Mouse (Mus musculus): ENCODE results near the gene Emid1. TPM values are rescaled to one million over a fixed set of nuclear protein-coding genes. Genes with fewer than 3 reads are reported as not detected.

Gene Emid1
- 1 to 10 TPM; 3.6 to 5.3 TPM for total RNA-seq (2021)
- long read RNA-seq, experiment 1, partial matches to known transcripts, result 1 of 7 reads
- long read RNA-seq, experiment 1, other reads (novel, unspliced or antisense), result 3 of 7 reads
- long read RNA-seq, experiment 2, partial matches to known transcripts, result 0 of 4 reads
- long read RNA-seq, experiment 2, other reads (novel, unspliced or antisense), result 4 of 4 reads

GRCm38 (mm10) chr11:5151680-5152337 lies at the start of gene Emid1:
Gene Emid1, minus strand, starts transcription at chr11:5152257.
- no peak for DNase-seq (ENCODE audit: low spot score in 2 of 2)

GRCm38 (mm10) chr11:5199879-5200278 lies 47.8 kb upstream of the Emid1 start:
- DNase-seq (ENCODE audit: low spot score in 2 of 2), result no peak

GRCm38 (mm10) chr11:5197068-5197467 lies 45.0 kb upstream of the Emid1 start:
- no peak for DNase-seq (ENCODE audit: low spot score in 2 of 2)

DNA sequence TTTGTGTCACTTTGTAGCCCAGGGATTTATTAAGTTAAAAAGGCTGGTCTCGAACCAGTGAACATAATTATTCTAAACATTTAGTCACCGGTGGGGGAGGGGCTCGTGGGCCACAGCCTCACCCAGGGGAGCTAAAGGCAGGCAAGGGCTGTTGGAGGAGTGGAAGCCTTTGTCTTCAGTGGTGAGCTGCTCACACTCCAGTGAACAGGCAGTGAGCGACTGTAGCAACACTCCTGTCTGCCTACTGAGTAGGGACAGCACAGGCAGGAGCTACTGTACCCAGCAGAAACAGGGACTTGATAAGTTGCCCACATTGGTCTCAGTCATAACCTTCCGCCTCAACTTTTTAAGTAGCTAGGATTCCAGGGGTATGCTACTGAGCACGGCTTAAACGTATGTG lies 44.5 kb upstream of the Emid1 start:
- no peak for DNase-seq (ENCODE audit: low spot score in 2 of 2)

GRCm38 (mm10) chr11:5193576-5193881 lies 41.5 kb upstream of the Emid1 start:
- no peak for DNase-seq (ENCODE audit: low spot score in 2 of 2)

DNA sequence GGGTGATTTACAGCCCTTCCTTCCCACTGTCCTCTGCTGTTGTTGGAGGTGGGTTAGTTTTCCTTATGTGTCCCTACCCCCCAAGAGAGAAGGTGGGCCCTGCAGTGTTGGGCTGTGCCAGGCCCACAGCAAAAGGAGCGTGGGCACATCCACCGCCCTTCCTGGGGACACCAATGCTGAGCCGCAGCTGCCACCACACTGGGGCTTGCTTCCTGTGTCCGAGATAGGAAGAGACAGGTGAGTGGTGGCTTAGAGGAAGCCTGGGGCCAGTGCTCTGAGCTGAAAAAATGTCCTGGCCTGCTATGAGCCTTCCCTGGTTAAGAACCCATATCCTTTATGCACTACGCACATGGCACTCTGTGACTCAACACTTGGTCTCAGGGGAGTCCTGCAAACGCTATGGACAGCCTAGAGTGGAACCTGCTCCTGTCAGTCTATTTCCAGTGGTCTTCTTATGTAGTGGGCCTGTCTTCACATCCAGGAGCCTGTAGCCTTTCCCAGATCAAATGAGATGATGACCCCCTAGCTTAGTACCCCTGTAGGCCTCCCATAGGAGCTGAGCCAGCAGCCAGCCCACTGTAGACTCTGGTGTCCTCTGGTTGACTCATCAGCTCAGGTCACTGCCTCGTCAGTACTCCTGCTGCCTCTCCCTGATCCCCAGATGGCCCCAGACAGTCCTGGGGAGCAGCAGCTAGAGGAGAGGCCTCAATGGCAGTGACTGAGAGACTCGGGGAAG lies 41.0 kb upstream of the Emid1 start:
- DNase-seq (ENCODE audit: low spot score in 2 of 2), result no peak

DNA sequence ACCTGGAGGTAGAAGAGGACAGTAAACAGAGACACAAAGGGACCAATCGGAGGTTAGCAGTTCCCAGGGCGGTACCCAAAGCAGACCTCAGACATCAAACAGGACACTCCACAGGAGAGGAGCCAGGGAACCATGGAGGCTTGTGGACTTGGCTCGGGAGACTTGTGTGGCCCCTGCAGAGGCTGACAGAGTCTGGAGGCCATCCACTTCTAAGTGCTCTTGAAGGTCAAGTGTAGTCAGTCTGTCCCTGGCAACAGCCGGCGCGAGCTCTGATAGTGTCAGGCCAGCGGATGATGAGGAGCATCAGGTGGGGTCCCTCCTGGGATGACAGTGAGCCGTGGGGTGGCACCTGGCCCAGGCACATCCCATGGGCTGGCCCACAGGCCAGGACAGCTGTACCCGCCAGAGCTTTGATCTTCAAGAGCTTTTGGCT lies 40.0 kb upstream of the Emid1 start:
- DNase-seq (ENCODE audit: low spot score in 2 of 2), result no peak

DNA sequence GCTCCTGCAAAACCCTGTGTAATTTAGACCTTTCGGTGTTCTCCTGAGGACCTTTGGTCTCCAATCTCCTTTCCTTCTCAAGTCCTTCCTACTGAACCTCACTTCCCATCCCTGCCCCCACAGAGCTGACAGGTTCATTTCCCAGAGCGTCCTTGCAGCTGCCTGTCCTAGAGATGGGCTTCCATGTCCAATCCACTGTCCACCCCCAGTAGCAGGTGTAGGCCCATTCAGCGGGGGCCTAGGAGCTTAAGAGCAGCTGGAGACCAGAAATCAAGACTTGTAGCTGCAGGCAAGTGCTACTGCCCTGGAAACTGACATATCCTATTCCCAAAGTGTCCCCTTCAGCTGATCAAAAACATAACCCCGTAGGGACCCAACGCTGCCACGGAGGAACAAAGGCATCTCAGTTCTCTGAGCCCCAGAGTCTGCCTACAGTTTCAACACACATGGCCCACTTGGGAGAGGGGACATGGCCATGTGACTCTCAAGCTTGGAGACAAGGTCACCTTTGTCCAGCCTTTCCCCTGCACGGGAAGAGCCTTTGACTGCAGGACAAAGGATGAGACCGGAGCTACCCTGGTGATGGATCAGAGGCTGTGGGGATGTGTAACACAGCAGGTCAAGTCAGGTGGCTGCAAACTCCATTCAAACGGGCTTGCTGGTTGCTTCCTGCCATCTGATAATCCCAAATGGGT lies 37.3 kb upstream of the Emid1 start:
- no peak for DNase-seq (ENCODE audit: low spot score in 2 of 2)

GRCm38 (mm10) chr11:5188170-5188569 lies 36.1 kb upstream of the Emid1 start:
- DNase-seq (ENCODE audit: low spot score in 2 of 2), result no peak

GRCm38 (mm10) chr11:5184832-5185231 lies 32.8 kb upstream of the Emid1 start:
- no peak for DNase-seq (ENCODE audit: low spot score in 2 of 2)

- DNase-seq (ENCODE audit: low spot score in 2 of 2), result no peak
These were observed 32.2 kb upstream of the Emid1 start for GRCm38 (mm10) chr11:5184250-5184649.

- no peak for DNase-seq (ENCODE audit: low spot score in 2 of 2)
These were observed 30.8 kb upstream of the Emid1 start for GRCm38 (mm10) chr11:5182870-5183269.

GRCm38 (mm10) chr11:5181850-5182404 lies 29.9 kb upstream of the Emid1 start:
- DNase-seq (ENCODE audit: low spot score in 2 of 2), result peak; percentile 77 to 87

DNA sequence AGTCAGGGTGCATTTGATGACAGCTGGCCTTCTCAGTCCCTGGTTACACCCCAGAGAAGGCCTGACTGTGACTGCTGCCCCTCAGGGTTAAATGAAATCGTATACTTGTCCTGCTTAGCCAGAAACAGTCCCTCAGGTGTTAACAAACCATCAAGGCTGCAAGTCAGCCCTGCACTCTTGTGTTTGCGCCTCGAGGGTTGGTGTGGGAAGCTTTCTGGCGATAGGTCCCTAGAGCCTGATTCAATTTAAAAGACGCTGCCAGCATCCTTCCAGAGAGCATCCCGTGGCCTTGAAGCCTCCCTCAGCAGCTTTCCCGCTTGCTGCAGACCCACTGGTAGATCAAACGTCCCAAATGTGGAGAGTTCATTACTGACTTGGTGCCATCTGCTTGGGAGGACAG lies 27.3 kb upstream of the Emid1 start:
- DNase-seq (ENCODE audit: low spot score in 2 of 2), result no peak

DNA sequence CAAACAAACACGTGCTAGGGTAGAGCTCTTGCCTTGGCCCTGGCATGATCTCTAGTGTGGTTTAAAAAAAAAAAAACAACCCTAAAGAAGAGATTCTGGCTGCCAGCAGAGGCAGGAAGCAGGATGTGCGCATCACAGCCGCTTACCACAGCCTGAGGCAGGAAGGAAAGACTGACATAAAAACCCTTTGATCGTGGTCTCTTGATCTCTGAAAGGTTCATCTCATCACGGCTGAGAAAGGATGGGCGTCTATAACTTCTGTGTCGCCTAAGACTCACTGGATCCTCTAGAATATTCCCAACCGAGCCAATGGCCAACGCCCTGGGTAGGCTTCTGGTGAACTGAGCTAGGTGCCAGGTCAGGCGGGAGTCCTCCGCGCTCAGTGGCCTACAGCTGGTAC lies 25.1 kb upstream of the Emid1 start:
- no peak for DNase-seq (ENCODE audit: low spot score in 2 of 2)

- DNase-seq (ENCODE audit: low spot score in 2 of 2), result no peak
These were observed 24.6 kb upstream of the Emid1 start for GRCm38 (mm10) chr11:5176685-5177084.

DNA sequence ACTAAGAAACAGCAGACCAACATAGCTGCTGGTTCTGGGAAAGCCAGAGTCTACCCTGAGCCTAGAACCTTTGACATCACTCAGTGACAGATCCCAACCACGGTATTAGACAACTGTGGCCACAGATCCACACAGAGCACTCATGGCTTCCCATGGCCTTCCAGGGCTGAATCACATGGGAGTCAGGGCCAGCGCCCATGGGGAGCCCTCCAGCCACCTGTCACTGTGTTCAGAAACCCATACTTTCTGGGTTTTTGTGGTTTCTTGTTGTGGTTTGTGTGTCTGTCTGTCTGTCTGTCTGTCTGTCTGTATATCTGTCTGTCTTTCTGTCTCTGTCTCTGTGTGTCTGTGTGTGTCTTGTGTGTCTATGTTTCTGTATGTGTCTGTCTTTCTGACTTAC lies 23.8 kb upstream of the Emid1 start:
- no peak for DNase-seq (ENCODE audit: low spot score in 2 of 2)

- no peak for DNase-seq (ENCODE audit: low spot score in 2 of 2)
These were observed 23.1 kb upstream of the Emid1 start for GRCm38 (mm10) chr11:5175141-5175540.

DNA sequence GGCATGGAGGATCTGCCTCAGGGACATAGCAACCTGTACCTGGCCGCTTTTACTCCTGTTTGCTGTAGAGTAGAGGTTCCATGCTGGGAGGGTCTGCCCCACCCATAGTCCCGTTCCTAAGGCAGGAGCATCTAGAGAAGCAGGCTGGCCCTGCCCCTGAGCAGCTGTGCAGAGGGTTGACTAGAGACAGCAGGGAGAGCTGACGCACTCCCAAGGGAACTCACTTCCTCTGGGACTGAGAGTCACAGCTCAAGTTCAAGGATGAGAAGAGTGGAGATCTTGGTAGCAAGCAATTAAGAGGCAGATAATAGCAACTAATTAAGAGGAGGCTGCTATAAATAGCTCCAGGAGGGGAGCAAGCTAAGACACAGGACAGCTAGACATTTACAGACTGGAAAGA lies 20.8 kb upstream of the Emid1 start:
- DNase-seq (ENCODE audit: low spot score in 2 of 2), result no peak

DNA sequence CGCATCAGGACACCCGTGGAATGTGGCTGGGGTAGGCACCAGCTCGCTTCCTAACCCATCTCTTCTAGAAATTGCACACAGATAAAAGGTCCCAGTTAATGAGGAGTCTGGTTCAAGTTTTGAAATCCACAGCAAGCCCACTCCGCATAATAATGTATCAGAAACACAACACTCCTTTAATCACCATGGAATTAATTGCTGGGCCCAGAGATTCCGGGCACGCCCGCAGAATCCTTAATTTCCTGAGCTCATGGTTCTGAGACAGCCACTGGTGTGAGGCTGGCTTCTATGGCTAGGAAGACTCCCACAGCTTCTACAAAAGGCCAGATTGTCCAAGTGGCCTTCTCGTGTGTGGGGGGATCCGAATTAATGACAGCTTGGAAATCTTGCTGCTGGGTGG lies 15.3 kb upstream of the Emid1 start:
- no peak for DNase-seq (ENCODE audit: low spot score in 2 of 2)

DNA sequence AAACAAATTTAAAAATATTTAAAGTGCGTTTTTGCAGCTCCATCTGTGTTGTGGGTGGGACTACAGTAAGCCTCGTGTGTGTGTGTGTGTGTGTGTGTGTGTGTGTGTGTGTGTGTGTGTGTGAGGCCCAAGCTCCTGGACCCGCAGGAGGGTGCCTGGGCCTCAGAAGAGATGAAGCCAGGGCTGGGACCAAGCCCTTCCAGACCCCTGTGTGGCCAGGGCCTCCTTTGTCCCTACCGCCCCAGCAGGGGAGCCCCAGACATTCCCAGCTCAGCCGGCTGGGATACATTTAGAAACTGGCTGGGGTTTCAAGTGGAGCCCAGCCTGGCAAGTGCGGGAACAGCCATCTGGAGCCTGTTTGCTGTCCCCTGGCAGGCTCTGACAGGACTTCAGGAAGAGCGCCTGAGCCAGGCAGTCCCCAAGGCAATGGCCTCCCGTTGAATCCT lies 13.4 kb upstream of the Emid1 start:
- DNase-seq (ENCODE audit: low spot score in 2 of 2), result peak; percentile 67 to 82

- DNase-seq (ENCODE audit: low spot score in 2 of 2), result no peak
These were observed 12.3 kb upstream of the Emid1 start for GRCm38 (mm10) chr11:5164310-5164709.

Measured in left cerebral cortex, adult 18-20 months (tissue).